Mouse (Mus musculus) ES-Bruce4 (cell line): ENCODE measurements around the gene Daam1. TPM values are rescaled to one million over a fixed set of nuclear protein-coding genes. Genes with fewer than 3 reads are reported as not detected.

ENCODE experiments used
- H3K27ac ChIP-seq: 2 replicates; pipeline ENCODE4 v1.5.1; 2012; ENCODE audit warnings: low read length, inconsistent platforms; ENCODE audit not compliant: insufficient read depth
- H3K27me3 ChIP-seq: 2 replicates; pipeline ENCODE4 v1.6.1; 2012; ENCODE audit warnings: mild to moderate bottlenecking, low read length, inconsistent platforms; ENCODE audit not compliant: control insufficient read depth, poor library complexity, insufficient read depth, severe bottlenecking
- H3K36me3 ChIP-seq: 2 replicates; pipeline ENCODE4 v1.6.1; 2012; ENCODE audit warnings: inconsistent platforms, mild to moderate bottlenecking, low read length, moderate library complexity; ENCODE audit not compliant: control insufficient read depth, poor library complexity, insufficient read depth, severe bottlenecking
- H3K4me1 ChIP-seq: one replicate; pipeline ENCODE4 v1.8.1; 2011; ENCODE audit warnings: low read length; ENCODE audit not compliant: control insufficient read depth, insufficient read depth
- H3K4me3 ChIP-seq: 2 replicates; pipeline ENCODE4 v1.5.1; 2011; ENCODE audit warnings: low read depth, mild to moderate bottlenecking, low read length
- H3K9ac ChIP-seq: 2 replicates; pipeline ENCODE4 v1.6.1; 2012; ENCODE audit warnings: low read depth, mild to moderate bottlenecking, inconsistent platforms; ENCODE audit not compliant: poor library complexity, severe bottlenecking
- H3K9me3 ChIP-seq: replicated peaks from 2 replicates; pipeline ENCODE4 v1.6.1; 2012; ENCODE audit warnings: mild to moderate bottlenecking, low read length, inconsistent platforms; ENCODE audit not compliant: control insufficient read depth, poor library complexity, insufficient read depth, severe bottlenecking
- CTCF ChIP-seq: IDR thresholded peaks from one replicate; pipeline ENCODE4 v1.8.1; 2011; ENCODE audit warnings: low read depth, low read length
- EP300 ChIP-seq: IDR thresholded peaks from 2 replicates; pipeline ENCODE4 v1.6.1; 2011; ENCODE audit warnings: low read depth, low read length; ENCODE audit not compliant: insufficient read depth
- POLR2A ChIP-seq: IDR thresholded peaks from one replicate; pipeline ENCODE4 v1.8.1; 2011; ENCODE audit warnings: low read length; ENCODE audit not compliant: insufficient read depth
- polyA plus RNA-seq: library from polyadenylated mRNA; stranded (reverse); fragments of >200 nt; gene quantifications from 2 replicates; pipeline ENCODE4 v1.2.4, GENCODE M21; 2011; ENCODE audit warnings: low read depth; ENCODE audit not compliant: missing spikeins, insufficient read depth, insufficient read length

Gene Daam1
- polyA plus RNA-seq, 1 experiment = 33.0 TPM

GRCm38 (mm10) chr12:71943646-71944045, 112.8 kb downstream of the Daam1 start:
- TF ChIP-seq EP300 (no peak), POLR2A (no peak), CTCF (no peak)
- H3K27me3 ChIP-seq = no peaks in the 10 kb centered on the region
- H3K27ac ChIP-seq = no peak overlapping the region
- H3K9me3 ChIP-seq = no peaks in the 10 kb centered on the region
- H3K9ac ChIP-seq = no peak overlapping the region
- no peaks in the 10 kb centered on the region for H3K4me1 ChIP-seq
- H3K4me3 ChIP-seq = no peak overlapping the region
- peaks cover 8% of the 10 kb centered on the region; the same call in 1 of the 2 replicates for H3K36me3 ChIP-seq

- Histone ChIP-seq H3K27me3 (no peaks in the 10 kb centered on the region), H3K4me1 (no peaks in the 10 kb centered on the region), H3K27ac (no peak overlapping the region), H3K4me3 (no peak overlapping the region), H3K9ac (no peak overlapping the region), H3K9me3 (no peaks in the 10 kb centered on the region), H3K36me3 (peaks cover 8% of the 10 kb centered on the region; the same call in 1 of the 2 replicates)
- TF ChIP-seq CTCF = no peak
- no peak for TF ChIP-seq EP300
- TF ChIP-seq POLR2A = no peak
These were observed 115.0 kb downstream of the Daam1 start for GRCm38 (mm10) chr12:71945844-71946243.

DNA sequence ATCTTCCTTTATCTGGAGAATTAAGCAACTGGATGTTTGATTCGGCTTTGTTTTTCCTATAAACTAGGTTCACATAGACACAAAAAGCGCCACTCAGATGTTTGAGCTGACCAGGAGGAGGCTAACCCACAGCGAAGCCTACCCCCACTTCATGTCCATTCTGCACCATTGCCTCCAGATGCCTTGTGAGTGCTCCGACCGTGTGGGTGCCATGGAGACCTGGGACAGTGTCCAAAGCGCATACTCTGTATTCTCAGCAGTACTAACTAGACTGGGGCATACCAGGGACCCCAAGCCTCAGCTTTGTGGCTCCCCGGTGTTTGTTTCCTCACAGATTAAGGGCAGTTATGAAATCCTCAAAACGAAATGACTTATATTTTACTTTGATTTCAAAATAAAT, 115.6 kb downstream of the Daam1 start:
- no peaks in the 10 kb centered on the region for H3K4me1 ChIP-seq
- H3K9me3 ChIP-seq = no peaks in the 10 kb centered on the region
- peaks cover 12% of the 10 kb centered on the region for H3K36me3 ChIP-seq
- no peak overlapping the region for H3K27ac ChIP-seq
- no peaks in the 10 kb centered on the region for H3K27me3 ChIP-seq
- TF ChIP-seq CTCF (no peak), POLR2A (no peak), EP300 (no peak)
- H3K4me3 ChIP-seq = no peak overlapping the region
- H3K9ac ChIP-seq = no peak overlapping the region

DNA sequence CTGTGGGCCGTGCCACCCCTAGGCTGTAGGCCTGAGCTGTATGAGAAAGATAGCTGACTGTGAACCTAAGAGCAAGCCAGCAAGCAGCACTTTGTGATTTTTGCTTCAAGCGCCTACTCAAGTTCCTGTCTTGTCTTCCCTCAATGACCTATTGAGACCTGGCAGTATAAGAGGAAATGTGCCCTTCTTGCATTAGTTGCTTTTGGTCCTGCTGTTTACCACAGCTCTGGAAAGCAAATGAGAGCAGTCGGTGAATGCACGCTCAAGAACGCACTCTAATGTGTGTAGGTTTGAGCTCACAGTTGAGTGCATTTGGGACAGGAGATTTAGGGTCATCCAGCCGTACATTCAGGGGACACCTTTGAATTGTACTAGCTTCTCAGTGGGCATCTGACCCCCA, 118.1 kb downstream of the Daam1 start:
- Histone ChIP-seq H3K27ac (no peak overlapping the region), H3K27me3 (no peaks in the 10 kb centered on the region), H3K36me3 (peaks cover 12% of the 10 kb centered on the region), H3K9me3 (no peaks in the 10 kb centered on the region), H3K9ac (no peak overlapping the region), H3K4me1 (no peaks in the 10 kb centered on the region), H3K4me3 (no peak overlapping the region)
- no peak for TF ChIP-seq CTCF
- TF ChIP-seq EP300 = no peak
- TF ChIP-seq POLR2A = no peak

DNA sequence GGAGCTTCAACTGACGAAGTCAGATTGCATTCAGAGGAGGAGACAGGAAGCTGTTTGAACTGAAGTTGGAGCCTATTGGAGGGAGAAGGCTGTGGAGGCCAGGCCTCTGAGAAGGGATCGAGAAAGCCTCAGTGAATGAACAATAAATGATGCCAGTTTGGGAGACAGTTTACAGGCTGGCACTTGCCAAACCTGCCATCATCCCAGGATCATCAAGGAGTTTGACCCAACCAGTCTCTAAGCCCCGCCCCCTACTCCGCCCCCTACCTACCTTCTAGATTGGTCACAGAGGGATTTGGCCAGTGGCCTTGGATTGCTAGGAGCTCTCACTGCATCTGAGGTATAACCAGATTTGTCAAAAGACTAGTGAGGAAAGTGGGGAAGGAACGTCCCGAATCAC, 118.7 kb downstream of the Daam1 start:
- Histone ChIP-seq H3K4me3 (no peak overlapping the region), H3K9ac (no peak overlapping the region), H3K27ac (no peak overlapping the region), H3K9me3 (no peaks in the 10 kb centered on the region), H3K4me1 (no peaks in the 10 kb centered on the region), H3K27me3 (no peaks in the 10 kb centered on the region), H3K36me3 (peaks cover 7% of the 10 kb centered on the region)
- TF ChIP-seq EP300 = no peak
- no peak for TF ChIP-seq CTCF
- TF ChIP-seq POLR2A = no peak

DNA sequence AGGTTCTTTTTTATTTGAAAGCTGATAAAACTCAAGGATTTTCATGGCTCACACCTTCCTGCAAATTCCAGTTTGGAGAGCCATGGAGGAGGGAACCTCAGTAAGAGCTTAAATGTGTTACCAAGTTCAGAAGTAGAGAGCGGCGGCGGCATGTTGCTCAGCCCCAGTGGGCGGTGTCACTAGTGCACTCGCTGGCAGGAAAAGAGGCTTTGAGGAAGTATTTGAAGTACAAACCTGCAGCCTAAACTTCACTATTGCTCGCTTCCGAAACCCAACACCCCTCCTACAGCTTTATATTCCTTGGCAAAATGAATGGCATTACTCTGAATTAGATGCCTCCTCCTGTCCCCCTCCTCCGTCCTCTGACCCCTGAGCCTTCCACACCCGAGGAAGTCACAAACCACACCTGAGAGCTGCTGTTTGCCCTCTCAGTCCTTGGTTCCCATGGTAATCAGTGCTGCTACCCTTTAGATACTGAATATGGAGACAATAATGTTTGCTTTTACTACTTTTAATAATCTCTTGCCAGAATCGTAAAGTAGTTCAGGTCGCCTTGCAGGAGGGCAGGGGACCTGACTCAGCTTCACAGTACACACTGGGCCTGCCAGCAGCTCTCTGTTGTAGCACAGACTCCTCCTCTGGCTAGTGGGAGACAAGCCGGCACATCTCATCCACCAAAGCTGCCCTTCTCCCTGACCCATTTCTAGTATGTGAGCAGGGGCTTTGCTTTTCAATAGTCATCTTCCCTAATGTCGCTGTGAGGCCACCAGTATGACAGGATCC, 119.4 kb downstream of the Daam1 start:
- H3K27ac ChIP-seq = no peak overlapping the region
- no peaks in the 10 kb centered on the region for H3K4me1 ChIP-seq
- H3K9me3 ChIP-seq = no peaks in the 10 kb centered on the region
- H3K36me3 ChIP-seq = peaks cover 7% of the 10 kb centered on the region
- no peak overlapping the region for H3K9ac ChIP-seq
- no peaks in the 10 kb centered on the region for H3K27me3 ChIP-seq
- TF ChIP-seq EP300 = no peak
- no peak for TF ChIP-seq POLR2A
- no peak for TF ChIP-seq CTCF
- H3K4me3 ChIP-seq = no peak overlapping the region
